Mouse (Mus musculus) megakaryocyte progenitor cell, adult 5-6 weeks (primary cell): Measurements from ENCODE around the gene Zfpm1. TPM values are rescaled to one million over a fixed set of nuclear protein-coding genes. Genes with fewer than 3 reads are reported as not detected.

Source experiments
- ATAC-seq: replicated peaks from 2 replicates; pipeline ENCODE4 v1.8.0; 2016; ENCODE audit warnings: mild to moderate bottlenecking, moderate TSS enrichment, inconsistent platforms; ENCODE audit not compliant: poor library complexity
- total RNA-seq, 2 experiments: library from RNA; stranded (forward) in 1 of 2; stranded (reverse) in 1 of 2; fragments of 157-497, 149-512 nt in 1 of 2; fragments of 200-1000 nt in 1 of 2; gene quantifications; 2 replicates each; pipeline versions ENCODE4 v1.2.3 to v1.2.4; 2015 to 2017

Zfpm1 gene
- 12.2 and 21.6 TPM in 2 replicates for total RNA-seq (2015)
- total RNA-seq (2017), result 9.9 and 20.3 TPM in 2 replicates

DNA sequence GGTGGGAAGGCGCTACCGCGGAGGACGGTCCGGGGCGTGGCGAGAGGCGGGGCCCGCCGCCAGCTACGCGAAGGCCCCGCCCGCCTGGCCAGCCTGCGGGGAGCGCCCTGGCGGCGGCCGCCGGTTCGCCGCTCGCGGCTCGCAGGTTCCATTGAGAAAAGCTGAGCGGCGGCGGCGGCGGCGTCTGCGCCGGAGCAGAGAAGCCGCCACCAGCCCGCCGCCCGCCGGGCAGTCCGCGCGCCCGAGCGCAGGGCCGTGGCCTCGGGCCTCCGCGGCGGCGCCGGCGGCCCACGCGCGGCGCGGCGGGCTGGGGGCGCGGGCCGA, at the start of gene Zfpm1:
Gene Zfpm1, plus strand, starts transcription at position 107 of the 324 bp plus-strand sequence.
- ATAC-seq, result no peak

DNA sequence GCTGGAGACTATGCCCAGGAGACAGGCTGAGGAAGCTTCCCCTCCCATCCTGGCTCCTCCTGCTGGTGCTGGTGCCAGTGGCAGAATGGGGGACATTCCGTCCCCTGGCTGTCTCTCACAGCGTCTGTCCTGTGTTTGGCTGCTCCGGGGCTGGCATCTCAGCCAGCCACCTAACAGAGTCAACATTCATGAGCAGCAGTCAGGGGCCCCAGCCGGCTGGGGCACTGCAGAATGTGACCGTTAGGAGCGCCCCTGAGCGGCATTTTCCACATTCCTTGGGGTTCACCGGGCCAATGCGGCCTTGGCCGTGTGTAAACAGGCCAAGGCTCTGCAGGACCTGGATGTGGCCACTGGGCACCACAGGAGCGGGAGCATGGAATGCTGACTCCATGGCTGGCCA, 47.9 kb upstream of the Zfpm1 start:
- ATAC-seq, result no peak

DNA sequence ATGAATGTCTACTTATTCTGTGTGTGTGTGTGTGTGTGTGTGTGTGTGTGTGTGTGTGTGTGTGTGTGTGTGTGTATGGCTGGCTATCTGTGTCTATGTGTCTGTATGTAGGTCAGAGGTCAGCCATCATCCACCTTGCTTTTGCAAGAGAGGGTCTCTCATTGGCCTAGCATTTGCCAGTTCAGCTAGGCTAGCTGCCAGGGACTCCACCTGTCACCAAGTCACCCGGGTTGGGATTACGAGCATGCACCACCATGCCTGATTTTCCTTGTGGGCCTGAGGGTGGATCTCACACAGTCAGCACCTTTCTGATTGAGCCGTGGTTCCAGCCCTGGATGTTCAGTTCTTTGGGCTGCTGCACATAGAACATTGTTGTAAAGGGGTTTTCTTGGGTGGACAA, 45.4 kb upstream of the Zfpm1 start:
- ATAC-seq, result no peak

- no peak for ATAC-seq
These were observed 43.7 kb upstream of the Zfpm1 start for GRCm38 (mm10) chr8:122238225-122238624.

DNA sequence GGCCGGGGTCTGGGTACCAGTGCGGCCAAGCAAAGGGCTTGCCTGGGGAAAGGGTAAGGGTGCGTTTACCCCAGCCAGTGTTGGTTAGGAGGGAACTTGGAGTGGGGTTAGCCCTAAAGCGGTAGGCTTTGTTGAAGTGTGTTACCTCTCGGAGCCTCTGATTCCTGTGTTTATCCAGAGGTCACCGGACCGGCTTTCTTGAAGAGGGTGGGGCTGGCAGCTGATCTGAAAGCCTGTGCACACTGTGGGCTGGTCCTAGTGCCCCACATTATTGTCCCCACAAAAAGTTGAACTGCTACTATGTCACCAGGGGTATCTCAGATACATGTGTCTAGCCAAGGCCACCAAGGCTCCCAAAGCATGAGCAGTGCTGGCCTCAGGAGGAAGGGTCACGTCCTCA, 43.2 kb upstream of the Zfpm1 start:
- no peak for ATAC-seq

DNA sequence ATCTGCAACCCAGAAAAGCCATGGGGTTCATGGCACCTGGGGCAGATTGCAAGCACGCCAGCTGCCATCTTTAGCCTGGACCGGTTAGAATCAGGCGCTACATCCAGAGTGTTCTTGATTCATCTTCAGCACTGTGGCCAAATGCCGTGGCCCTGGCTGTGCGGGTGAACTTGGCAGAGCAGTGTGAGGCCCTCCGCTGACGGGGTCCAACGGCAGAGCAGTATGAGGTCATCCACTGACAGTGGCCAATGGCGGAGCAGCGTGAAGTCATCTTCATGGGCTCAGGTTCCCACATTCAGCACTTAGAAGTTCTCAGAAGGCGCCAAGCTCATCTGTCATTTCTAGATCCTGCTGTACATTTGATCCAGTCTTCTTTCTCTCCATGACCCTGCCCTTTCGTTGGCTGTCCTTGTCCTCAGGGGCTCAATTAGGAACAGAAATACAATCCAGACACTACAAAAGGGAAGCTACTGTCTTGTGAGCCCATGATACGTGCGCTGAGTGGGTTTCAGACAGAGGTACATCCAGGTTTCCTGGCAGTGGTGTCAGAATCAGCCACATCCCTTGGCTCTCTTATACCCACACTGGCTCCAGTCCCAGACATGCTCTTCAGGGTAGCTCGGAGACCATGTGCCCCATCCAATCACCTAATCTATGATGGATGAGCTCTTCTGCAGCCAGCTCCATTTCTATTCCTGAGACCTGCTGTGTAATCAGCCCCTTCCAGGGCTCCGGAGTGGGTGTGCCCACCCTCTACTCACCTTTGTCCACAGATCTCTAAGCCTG, 41.5 kb upstream of the Zfpm1 start:
- ATAC-seq, result no peak

DNA sequence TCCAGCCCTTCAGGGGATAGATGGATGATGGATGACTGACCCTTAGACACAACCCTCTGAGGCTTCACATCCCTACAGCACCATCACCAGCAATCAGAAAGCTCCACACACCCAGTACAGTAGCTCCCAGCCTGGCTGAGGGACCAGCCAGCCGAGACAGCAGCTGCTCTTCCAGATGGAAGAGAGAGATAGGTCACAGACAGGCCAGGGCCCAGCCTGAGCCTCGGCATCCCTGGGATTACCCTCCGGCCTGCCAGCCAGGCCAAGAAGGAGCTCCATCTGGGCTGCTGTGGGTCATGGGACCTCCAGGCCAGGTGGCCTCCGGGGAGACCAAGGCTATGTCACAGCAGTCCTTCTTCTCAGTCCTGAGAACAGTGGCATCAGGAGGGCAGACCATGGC, 38.6 kb upstream of the Zfpm1 start:
- no peak for ATAC-seq

DNA sequence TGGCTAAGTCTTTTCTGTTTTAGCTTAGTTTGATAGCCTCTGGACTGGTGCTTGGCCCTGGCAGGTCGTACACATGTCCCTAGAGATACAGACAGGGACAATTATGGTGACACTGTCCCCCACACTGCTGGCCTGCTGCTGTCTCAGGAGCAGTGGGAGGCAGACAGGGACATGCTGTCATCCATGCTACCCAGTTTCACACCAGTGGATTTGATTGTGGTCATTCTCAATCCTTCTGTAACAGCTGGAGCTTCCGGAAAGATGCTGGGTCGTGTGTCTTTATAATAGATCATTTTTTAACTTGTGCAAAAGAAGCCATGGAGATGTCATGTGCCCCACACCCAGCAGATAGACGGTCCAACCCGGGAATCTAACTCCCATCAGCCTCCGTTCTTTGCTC, 36.8 kb upstream of the Zfpm1 start:
- no peak for ATAC-seq

DNA sequence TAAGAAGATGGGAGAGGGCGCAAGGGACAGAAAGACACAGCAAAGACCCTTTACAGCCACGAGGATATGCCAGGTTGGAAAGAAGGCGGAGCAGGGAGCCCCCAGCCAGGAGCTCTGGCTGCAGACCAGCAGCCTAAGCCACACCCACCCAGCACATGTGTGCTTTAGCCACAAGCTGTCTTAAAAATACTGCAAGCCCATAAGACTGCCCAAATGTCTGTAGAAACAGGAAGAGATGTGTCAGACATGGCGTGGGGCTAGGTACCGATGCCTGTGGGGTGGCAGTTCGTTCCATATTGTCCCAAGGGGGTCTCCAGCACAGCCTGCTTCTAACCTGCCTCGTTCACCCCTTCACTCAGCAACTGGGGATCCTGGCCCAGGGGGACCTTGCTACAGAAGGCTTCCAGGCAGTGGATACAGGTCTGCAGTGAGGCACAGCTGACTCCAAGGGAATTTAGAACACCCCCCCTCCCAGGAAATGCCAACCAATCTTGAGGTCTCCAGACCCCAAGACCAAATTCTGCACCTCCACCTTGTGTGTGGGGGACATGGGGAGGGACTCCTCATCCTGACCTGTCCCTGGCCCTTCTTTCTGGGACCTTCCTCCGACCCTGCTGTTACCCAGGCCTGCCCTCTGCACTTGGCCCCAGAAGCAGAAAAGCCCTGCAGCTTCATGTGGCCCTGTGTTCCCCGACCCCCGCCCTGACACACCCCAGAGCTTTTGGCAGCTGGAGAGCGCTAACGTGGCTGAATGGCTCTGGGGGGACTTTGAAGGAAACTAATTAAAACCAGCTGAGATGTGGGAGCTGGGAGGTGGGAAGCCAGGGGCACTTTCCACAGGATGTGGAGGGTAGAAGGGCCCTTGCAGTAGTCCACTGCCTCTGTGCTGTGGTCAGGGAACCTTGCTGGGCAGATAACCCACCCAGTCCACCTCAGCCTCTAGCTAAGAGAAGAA, 35.4 kb upstream of the Zfpm1 start:
- ATAC-seq, result peak; percentile 69

GRCm38 (mm10) chr8:122251739-122252138, 30.2 kb upstream of the Zfpm1 start:
- no peak for ATAC-seq

DNA sequence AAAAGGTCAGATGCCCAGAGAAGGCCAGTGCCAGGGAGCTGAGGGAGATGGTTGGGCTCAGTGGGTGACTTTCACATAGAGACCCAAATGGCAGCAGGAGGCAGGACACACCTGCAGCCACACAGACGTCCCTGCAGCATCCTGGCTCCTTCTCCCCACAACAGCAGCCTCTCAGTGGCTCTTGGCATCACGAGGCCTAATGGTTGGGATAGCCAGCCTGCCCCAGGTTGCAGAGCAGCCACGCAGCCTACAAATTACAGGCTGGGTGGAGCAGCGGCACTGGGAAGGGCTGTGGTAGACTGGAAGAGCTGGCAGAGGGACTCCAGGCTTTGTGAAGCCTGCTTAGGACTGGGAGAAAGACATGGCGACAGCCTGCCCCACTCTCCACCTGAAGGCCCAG, 29.6 kb upstream of the Zfpm1 start:
- ATAC-seq, result no peak

DNA sequence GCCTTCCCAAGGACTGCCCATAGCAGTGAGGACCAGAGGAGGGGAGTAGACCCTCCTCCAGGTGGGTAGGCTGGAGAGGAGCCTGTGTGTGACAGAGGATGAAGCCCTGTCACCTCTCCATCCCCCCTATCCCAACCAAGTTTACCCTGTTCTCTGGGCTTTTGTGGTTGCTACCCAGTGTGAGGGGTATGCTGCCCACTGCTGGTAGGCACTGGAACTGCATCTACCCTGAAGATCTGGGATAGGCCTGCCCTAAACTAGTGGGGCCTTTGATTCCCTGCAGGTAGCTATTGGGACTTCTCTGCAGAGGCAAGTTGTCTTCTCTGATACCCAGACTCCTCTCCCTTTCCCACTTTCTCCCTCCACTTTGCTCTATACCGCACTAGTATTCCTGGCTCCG, 22.6 kb upstream of the Zfpm1 start:
- ATAC-seq, result peak; percentile 78

DNA sequence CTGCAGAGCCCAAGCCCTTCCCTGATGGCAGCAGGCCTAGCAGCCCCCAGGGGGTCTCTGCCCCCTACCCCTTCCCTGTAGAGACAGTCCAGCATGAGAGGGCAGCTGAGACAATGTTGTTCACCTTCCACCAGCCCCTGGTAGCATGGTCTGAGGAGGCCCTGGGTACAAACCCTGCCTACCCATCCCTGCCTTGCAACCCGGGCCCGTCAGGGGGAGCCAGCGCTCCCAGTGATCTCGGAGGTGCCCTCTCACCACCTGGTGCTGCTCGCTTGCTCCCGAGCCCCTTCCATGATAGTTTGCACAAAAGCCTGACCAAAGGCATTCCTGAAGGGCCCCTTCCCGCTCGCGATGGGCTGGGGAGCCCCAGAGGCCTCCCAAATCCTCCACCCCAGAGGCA, 21.2 kb upstream of the Zfpm1 start:
- ATAC-seq, result no peak

DNA sequence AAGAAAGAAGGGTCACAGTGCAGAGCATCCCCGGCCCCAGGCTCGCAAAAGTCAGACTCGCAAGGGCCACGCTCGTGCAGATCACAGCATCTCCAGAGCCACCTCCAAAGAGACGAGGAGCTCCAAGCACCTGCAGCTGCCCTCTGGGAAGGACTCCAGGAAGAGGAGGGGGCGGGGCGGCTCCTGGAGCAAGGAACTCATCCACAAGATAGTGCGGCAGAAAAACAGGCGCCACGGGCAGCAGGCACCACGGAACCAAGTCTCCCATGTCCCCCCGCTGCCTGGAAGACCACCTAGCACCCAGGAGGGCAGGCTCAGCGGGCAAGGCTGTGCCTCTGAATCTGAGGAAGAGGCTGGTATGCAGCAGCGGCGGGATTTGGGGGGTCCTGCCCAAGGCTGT, 19.1 kb upstream of the Zfpm1 start:
- ATAC-seq, result no peak

DNA sequence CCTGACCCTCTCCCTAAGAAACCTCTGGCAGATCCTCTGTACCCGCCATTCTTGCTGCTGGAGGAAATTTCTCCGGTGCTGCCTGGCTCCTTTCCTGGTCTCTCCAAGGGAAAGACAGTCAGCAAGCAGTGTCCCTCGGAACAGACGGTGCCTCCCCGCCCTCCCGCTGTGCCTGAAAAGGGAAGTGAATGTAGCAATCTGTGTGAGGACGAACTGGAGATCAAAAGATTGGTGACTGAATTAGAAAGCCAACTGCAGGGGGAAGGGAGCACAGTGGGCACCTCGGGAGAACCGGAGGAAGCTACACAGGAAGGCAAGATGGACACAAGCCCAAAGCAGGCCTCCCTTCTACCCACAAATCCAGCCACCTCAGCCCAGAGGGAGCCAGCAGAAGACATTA, 17.7 kb upstream of the Zfpm1 start:
- ATAC-seq, result peak; percentile 64

GRCm38 (mm10) chr8:122265522-122265921, 16.4 kb upstream of the Zfpm1 start:
- ATAC-seq, result no peak

- no peak for ATAC-seq
These were observed 15.1 kb upstream of the Zfpm1 start for GRCm38 (mm10) chr8:122266867-122267266.

- no peak for ATAC-seq
These were observed 13.1 kb upstream of the Zfpm1 start for GRCm38 (mm10) chr8:122268861-122269260.

- ATAC-seq, result peak; percentile 63
These were observed 12.5 kb upstream of the Zfpm1 start for GRCm38 (mm10) chr8:122269404-122269803.

DNA sequence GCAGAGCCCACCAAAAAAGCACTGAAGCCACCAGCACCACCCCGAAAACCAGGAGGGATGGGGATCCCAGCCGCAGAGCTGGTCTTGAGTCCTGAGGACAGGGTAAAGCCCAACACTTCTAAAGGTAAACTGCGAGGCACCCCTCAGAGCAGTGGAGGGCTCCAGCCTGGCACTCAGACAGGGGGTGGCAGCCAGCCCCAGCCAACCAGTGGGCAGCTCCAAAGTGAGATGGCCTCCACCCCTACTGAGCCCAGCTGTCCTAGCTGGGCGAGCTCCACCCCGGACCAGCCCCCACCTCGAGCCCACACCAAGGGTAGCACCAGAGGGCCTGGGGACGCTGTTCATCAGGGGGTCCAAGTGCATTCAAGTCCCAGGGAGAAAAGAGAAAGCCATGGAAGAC, 11.4 kb upstream of the Zfpm1 start:
- ATAC-seq, result no peak

- peak; percentile 71 for ATAC-seq
These were observed 8.8 kb upstream of the Zfpm1 start for GRCm38 (mm10) chr8:122273152-122273551.

DNA sequence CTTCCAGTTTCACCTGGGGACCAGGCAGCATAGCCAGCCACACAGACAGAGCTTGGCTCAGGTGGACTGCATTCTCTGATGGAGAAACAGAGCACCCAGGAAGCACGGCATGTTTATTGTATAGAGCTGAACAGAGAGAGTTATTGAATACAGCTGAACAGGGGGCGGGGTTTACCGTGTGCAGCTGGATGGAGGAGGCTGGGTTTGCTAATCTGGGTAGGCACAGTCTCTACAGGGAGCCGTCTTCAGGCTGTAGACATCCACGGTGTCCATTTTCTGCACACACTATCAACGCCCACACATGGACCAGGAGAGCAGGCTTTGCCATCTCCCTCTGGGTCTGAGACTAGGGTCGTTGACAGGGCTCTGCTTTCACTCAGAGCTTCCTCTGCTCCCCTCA, 8.1 kb upstream of the Zfpm1 start:
- ATAC-seq, result peak; percentile 60
